Mouse (Mus musculus): ENCODE measurements around the gene Chrdl2.

- no peak for TF ChIP-seq CTCF (IDR thresholded peaks at IDR 0.05; ENCODE audit: extremely low read depth, insufficient read length, insufficient replicate concordance, low read depth, low read length)
- TF ChIP-seq POLR2A (IDR thresholded peaks at IDR 0.05; ENCODE audit: low read depth, low read length), result no peak
These were observed 40.7 kb upstream of the Chrdl2 start for GRCm38 (mm10) chr7:99965020-99965841.

Measured in small intestine, adult 2 months (tissue).